In genomic region chr13:48131681-48132080, GRCm38 (mm10) we compare ENCODE assay signal across 10 mouse cellular contexts.
DNase-seq lines count a peak whose midpoint lies in the region; ATAC-seq lines count a peak whose summit lies in the region.
"Had no signal": no experiment of that assay in that cellular context is flagged by ENCODE, and none has a peak within 500 bp of the region (broad histone marks: within the 10 kb centered on the region; RNA-seq: fewer than 3 reads in every experiment).

No protein-coding gene starts in this region.

- H3K4me1 ChIP-seq in neural tube, embryonic 11.5 days (ENCODE audit: control insufficient read depth, insufficient read depth, low read length), result peaks cover 20% of the 10 kb centered on the region
- 0 out of 2 replicates have a peak, but pooled peaks cover 3% of the 10 kb centered on the region for H3K4me1 ChIP-seq in hindbrain, embryonic 11.5 days (replicated peaks; ENCODE audit: control insufficient read depth, insufficient read depth, low read length)

- no peak overlapping the region for H3K4me3 ChIP-seq in neural tube, embryonic 11.5 days (ENCODE audit: low read depth, low read length)
- no peak overlapping the region for H3K4me3 ChIP-seq in hindbrain, embryonic 11.5 days (ENCODE audit: low read depth, low read length)

- peak; percentile 35 for DNase-seq in neural tube, embryonic 11.5 days (ENCODE audit: low spot score)
- DNase-seq in neural tube, embryonic 10.5 days (ENCODE audit: extremely low spot score, low spot score), result no peak
- DNase-seq in hindbrain, embryonic 11.5 days (ENCODE audit: low spot score), result peak; percentile 31
- DNase-seq in kidney, postnatal 14 days, result peak; percentile 62
- no peak for DNase-seq in gastrocnemius, adult 18-20 months (ENCODE audit: low spot score)
- DNase-seq in adrenal gland, postnatal 10 days, result no peak
- no peak for DNase-seq in urinary bladder, postnatal 10 days (ENCODE audit: low spot score)
- DNase-seq in cerebellum, adult 8-10 months, result no peak
- DNase-seq: cerebellum, adult 2 months had no signal

- H3K4me2 ChIP-seq in neural tube, embryonic 11.5 days (ENCODE audit: low read depth), result no peak overlapping the region
- H3K4me2 ChIP-seq in hindbrain, embryonic 11.5 days (replicated peaks; ENCODE audit: low read depth, low read length), result no peak overlapping the region

- H3K36me3 ChIP-seq in neural tube, embryonic 11.5 days (ENCODE audit: control insufficient read depth, insufficient read depth, low read length), result no peaks in the 10 kb centered on the region
- no peaks in the 10 kb centered on the region for H3K36me3 ChIP-seq in hindbrain, embryonic 11.5 days (ENCODE audit: control insufficient read depth, insufficient read depth, low read length)

- peak overlapping the region; percentile 70 for H3K27ac ChIP-seq in neural tube, embryonic 11.5 days (ENCODE audit: low read depth, low read length)
- H3K27ac ChIP-seq in hindbrain, embryonic 11.5 days (ENCODE audit: low read depth, low read length), result peak overlapping the region; percentile 67

- no peak overlapping the region; the same call in 1 of the 2 replicates for H3K9ac ChIP-seq in neural tube, embryonic 11.5 days (ENCODE audit: low read length)
- H3K9ac ChIP-seq in hindbrain, embryonic 11.5 days (ENCODE audit: low read depth, low read length), result no peak overlapping the region

- H3K27me3 ChIP-seq in neural tube, embryonic 11.5 days (ENCODE audit: control insufficient read depth, insufficient read depth, low read length), result no peaks in the 10 kb centered on the region
- H3K27me3 ChIP-seq in hindbrain, embryonic 11.5 days (ENCODE audit: control insufficient read depth, insufficient read depth, low read length), result no peaks in the 10 kb centered on the region

- no peaks in the 10 kb centered on the region for H3K9me3 ChIP-seq in neural tube, embryonic 11.5 days (ENCODE audit: control insufficient read depth, low read length)
- H3K9me3 ChIP-seq in hindbrain, embryonic 11.5 days (ENCODE audit: control insufficient read depth, low read length), result no peaks in the 10 kb centered on the region

- 0 out of 2 replicates have a peak, but pooled peaks have one; percentile 13 for ATAC-seq in neural tube, embryonic 11.5 days (ENCODE audit: insufficient read depth, low FRiP score, low TSS enrichment)
- peak; percentile 41 for ATAC-seq in hindbrain, embryonic 11.5 days (ENCODE audit: low FRiP score)
- ATAC-seq: intestine, postnatal 0 days had no signal

- WGBS in neural tube, embryonic 11.5 days, result 14% methylated on average over 5 of the region's 5 CpGs
- WGBS in hindbrain, embryonic 11.5 days, result 13% methylated on average over 5 of the region's 5 CpGs

Comparison
In these comparisons a context has a peak if more than half of its experiments do, and no peak if none do; other contexts are left out.
1. DNase-seq: peak in neural tube, embryonic 11.5 days (single experiment), hindbrain, embryonic 11.5 days (single experiment) and kidney, postnatal 14 days (single experiment); none in neural tube, embryonic 10.5 days (single experiment), gastrocnemius, adult 18-20 months (single experiment), adrenal gland, postnatal 10 days (single experiment), urinary bladder, postnatal 10 days (single experiment) and cerebellum, adult 8-10 months (single experiment).